Mouse (Mus musculus) testis, adult 2 months (tissue): ENCODE measurements around the gene 2610301B20Rik. TPM values are rescaled to one million over a fixed set of nuclear protein-coding genes. Genes with fewer than 3 reads are reported as not detected.
"Not testable (repeated sequence)": the region's sequence is repeated elsewhere in the genome, so short reads cannot be mapped to it uniquely, and the experiment has no call there.

Source experiments
- H3K27ac ChIP-seq: fragments of 200-500 bp; 2 replicates; pipeline ENCODE4 v1.5.1; 2012; ENCODE audit warnings: low read depth, low read length; ENCODE audit not compliant: control insufficient read depth, insufficient read depth
- H3K27me3 ChIP-seq: fragments of 200-500 bp; 2 replicates; pipeline ENCODE4 v1.6.1; 2012; ENCODE audit warnings: mild to moderate bottlenecking, low read length, moderate library complexity; ENCODE audit not compliant: control insufficient read depth, insufficient read depth
- H3K36me3 ChIP-seq: fragments of 200-500 bp; 2 replicates; pipeline ENCODE4 v1.6.1; 2012; ENCODE audit warnings: mild to moderate bottlenecking, low read length; ENCODE audit not compliant: control insufficient read depth, insufficient read depth
- H3K4me1 ChIP-seq: fragments of 200-500 bp; 2 replicates; pipeline ENCODE4 v1.6.1; 2012; ENCODE audit warnings: low read length; ENCODE audit not compliant: control insufficient read depth, insufficient read depth
- H3K4me3 ChIP-seq: fragments of 200-500 bp; 2 replicates; pipeline ENCODE4 v1.5.1; 2012; ENCODE audit warnings: low read depth, mild to moderate bottlenecking, low read length, moderate library complexity, mixed read lengths; ENCODE audit not compliant: control insufficient read depth
- CTCF ChIP-seq: fragments of 200-500 bp; IDR thresholded peaks from 2 replicates; pipeline ENCODE4 v1.5.1; 2012; ENCODE audit warnings: low read depth, mild to moderate bottlenecking, inconsistent platforms, low read length, moderate library complexity; ENCODE audit not compliant: control insufficient read depth, insufficient read depth, insufficient replicate concordance
- POLR2A ChIP-seq: fragments of 200-500 bp; IDR thresholded peaks from 2 replicates; pipeline ENCODE4 v1.6.1; 2012; ENCODE audit warnings: low read depth, mild to moderate bottlenecking, inconsistent platforms, low read length, moderate library complexity; ENCODE audit not compliant: control insufficient read depth
- polyA plus RNA-seq: library from polyadenylated mRNA; depleted of rRNA; stranded (reverse); fragments of >200 nt; gene quantifications from 2 replicates; pipeline ENCODE4 v1.2.3, GENCODE M21; 2012

2610301B20Rik gene
- polyA plus RNA-seq, 1 experiment: 40.6 TPM

GRCm38 (mm10) chr4:10875407-10875806 lies 1.1 kb downstream of the 2610301B20Rik start:
- peak overlapping the region; percentile 87 for H3K4me3 ChIP-seq
- TF ChIP-seq POLR2A (no peak), CTCF (no peak)
- H3K27me3 ChIP-seq: no peaks in the 10 kb centered on the region
- H3K27ac ChIP-seq: peak overlapping the region; percentile 29
- peaks cover 2% of the 10 kb centered on the region; the same call in 1 of the 2 replicates for H3K36me3 ChIP-seq
- peaks cover 5% of the 10 kb centered on the region for H3K4me1 ChIP-seq

- TF ChIP-seq POLR2A: no peak
- no peak for TF ChIP-seq CTCF
- H3K4me1 ChIP-seq: peaks cover 5% of the 10 kb centered on the region
- no peak overlapping the region; the same call in 1 of the 2 replicates for H3K4me3 ChIP-seq
- H3K36me3 ChIP-seq: peaks cover 2% of the 10 kb centered on the region; the same call in 1 of the 2 replicates
- H3K27ac ChIP-seq: no peak overlapping the region
- no peaks in the 10 kb centered on the region for H3K27me3 ChIP-seq
Observed at GRCm38 (mm10) chr4:10877057-10877456, 2.8 kb downstream of the 2610301B20Rik start.

GRCm38 (mm10) chr4:10883740-10884408 lies 9.6 kb downstream of the 2610301B20Rik start:
- Histone ChIP-seq H3K4me3 (no peak overlapping the region), H3K27ac (no peak overlapping the region), H3K27me3 (no peaks in the 10 kb centered on the region), H3K36me3 (peaks cover 2% of the 10 kb centered on the region), H3K4me1 (no peaks in the 10 kb centered on the region)
- TF ChIP-seq CTCF: no peak
- no peak for TF ChIP-seq POLR2A

- H3K36me3 ChIP-seq: peaks cover 4% of the 10 kb centered on the region
- H3K4me1 ChIP-seq: no peaks in the 10 kb centered on the region
- no peak overlapping the region for H3K27ac ChIP-seq
- no peak overlapping the region for H3K4me3 ChIP-seq
- no peak for TF ChIP-seq POLR2A
- TF ChIP-seq CTCF: no peak
- H3K27me3 ChIP-seq: no peaks in the 10 kb centered on the region
Observed at GRCm38 (mm10) chr4:10888835-10889234, 14.5 kb downstream of the 2610301B20Rik start.

GRCm38 (mm10) chr4:10896262-10896661 lies 22.0 kb downstream of the 2610301B20Rik start:
- no peak for TF ChIP-seq POLR2A
- no peak for TF ChIP-seq CTCF
- no peak overlapping the region for H3K27ac ChIP-seq
- H3K27me3 ChIP-seq: no peaks in the 10 kb centered on the region
- no peak overlapping the region for H3K4me3 ChIP-seq
- no peaks in the 10 kb centered on the region for H3K4me1 ChIP-seq
- peaks cover 2% of the 10 kb centered on the region for H3K36me3 ChIP-seq

GRCm38 (mm10) chr4:10896859-10897258 lies 22.6 kb downstream of the 2610301B20Rik start:
- Histone ChIP-seq H3K4me1 (no peaks in the 10 kb centered on the region), H3K27me3 (no peaks in the 10 kb centered on the region), H3K4me3 (no peak overlapping the region), H3K36me3 (peaks cover 2% of the 10 kb centered on the region), H3K27ac (no peak overlapping the region)
- TF ChIP-seq CTCF (no peak), POLR2A (no peak)

- no peak for TF ChIP-seq CTCF
Observed at GRCm38 (mm10) chr4:10905234-10905801, 31.0 kb downstream of the 2610301B20Rik start.

GRCm38 (mm10) chr4:10911417-10911816 lies 37.1 kb downstream of the 2610301B20Rik start:
- not testable (repeated sequence) for H3K36me3 ChIP-seq, H3K4me3 ChIP-seq, H3K4me1 ChIP-seq, H3K27me3 ChIP-seq, H3K27ac ChIP-seq

More at GRCm38 (mm10) chr4:10905234-10905801, 31.0 kb downstream of the 2610301B20Rik start:
- Histone ChIP-seq H3K36me3 (no peaks in the 10 kb centered on the region), H3K4me3 (no peak overlapping the region), H3K4me1 (peaks cover 4% of the 10 kb centered on the region), H3K27me3 (no peaks in the 10 kb centered on the region), H3K27ac (no peak overlapping the region)
